Mouse (Mus musculus) megakaryocyte, embryonic 14.5 days (primary cell): ENCODE measurements around the gene Serpinb2.

Experiments used
- FLI1 ChIP-seq: IDR thresholded peaks from 2 replicates; pipeline ENCODE4 v1.6.1; 2012; ENCODE audit warnings: low read length, inconsistent platforms, mixed read lengths
- GATA1 ChIP-seq: IDR thresholded peaks from 3 replicates; pipeline ENCODE4 v1.6.1; 2012; ENCODE audit warnings: mixed read lengths, low read length, inconsistent platforms, borderline replicate concordance

DNA sequence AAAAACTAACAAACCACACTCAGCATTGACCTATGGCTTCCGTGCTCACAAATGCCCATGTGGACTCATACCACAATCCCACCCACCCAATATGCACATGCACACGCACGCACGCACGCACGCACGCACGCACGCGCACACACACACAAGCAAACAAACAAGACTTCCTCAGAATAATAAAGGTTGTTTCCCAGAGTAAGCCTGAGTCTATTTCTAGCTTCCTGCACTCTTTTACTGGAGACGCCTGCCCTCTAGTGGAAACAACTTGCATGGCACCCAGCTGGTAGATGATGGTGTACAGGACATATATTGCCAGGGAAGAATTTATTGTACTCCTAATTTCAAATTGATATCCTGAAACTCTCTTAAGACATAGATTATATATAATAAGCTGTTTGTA, 29.8 kb upstream of the Serpinb2 start:
- TF ChIP-seq FLI1 (no peak), GATA1 (no peak)
